In genomic region chr10:32631043-32631442, GRCm38 (mm10) we compare ENCODE assay signal across 20 mouse cellular contexts.
"Had no signal": no experiment of that assay in that cellular context is flagged by ENCODE, and none has a peak within 500 bp of the region (broad histone marks: within the 10 kb centered on the region; RNA-seq: fewer than 3 reads in every experiment).

No protein-coding gene starts in this region.

- DNase-seq: liver, postnatal 0 days; lung, embryonic 14.5 days; lung, postnatal 10 days; lung, postnatal 4 days; midbrain, embryonic 14.5 days; retina, postnatal 1 day; right cerebral cortex, postnatal 14 days; spleen, adult 18-20 months; thymus, adult 18-20 months; thymus, postnatal 14 days; thymus, postnatal 36 days had no signal

- H3K4me3 ChIP-seq: liver, embryonic 15.5 days; midbrain, embryonic 10.5 days; midbrain, embryonic 12.5 days; myocyte; neural tube, embryonic 13.5 days; neural tube, embryonic 15.5 days; stomach, embryonic 15.5 days had no signal

- ATAC-seq: liver, postnatal 0 days; midbrain, embryonic 16.5 days had no signal

- H3K27ac ChIP-seq: liver, embryonic 15.5 days; midbrain, embryonic 10.5 days; midbrain, embryonic 12.5 days; neural tube, embryonic 13.5 days; neural tube, embryonic 15.5 days; stomach, embryonic 15.5 days; stomach, postnatal 0 days had no signal
